Mouse (Mus musculus): ENCODE data around the gene Gemin4.

Gemin4 gene

GRCm38 (mm10) chr11:76166657-76167056, 50.8 kb downstream of the Gemin4 start:
- DNase-seq (ENCODE audit: extremely low read depth, insufficient read length, low spot score): peak; percentile 43
